Mouse (Mus musculus) urinary bladder, postnatal 10 days (tissue): ENCODE results near the gene St8sia6.

Source experiments
- DNase-seq: peaks from one replicate; pipeline ENCODE4 v3.0.0; 2022; ENCODE audit warnings: low spot score

The St8sia6 gene

DNA sequence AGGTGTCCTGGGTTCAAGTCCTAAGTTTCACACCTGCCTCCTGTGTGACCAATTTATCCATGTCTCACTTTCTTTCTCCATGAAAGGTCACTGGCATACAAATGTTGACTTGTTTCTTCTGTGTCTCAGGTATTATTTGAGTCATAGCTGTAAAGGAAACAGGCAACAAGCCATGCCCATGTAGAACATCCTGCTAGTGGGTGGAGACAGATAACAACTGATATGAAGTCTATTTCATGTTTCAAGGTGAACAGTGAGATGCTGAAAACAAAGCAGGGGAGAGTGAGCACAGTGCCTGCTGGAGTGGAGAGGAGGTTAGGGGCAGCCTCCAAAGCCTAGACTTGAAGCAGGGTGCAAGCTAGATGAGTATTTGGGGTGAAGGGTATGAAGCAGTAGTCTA, 33.5 kb downstream of the St8sia6 start:
- DNase-seq = no peak

DNA sequence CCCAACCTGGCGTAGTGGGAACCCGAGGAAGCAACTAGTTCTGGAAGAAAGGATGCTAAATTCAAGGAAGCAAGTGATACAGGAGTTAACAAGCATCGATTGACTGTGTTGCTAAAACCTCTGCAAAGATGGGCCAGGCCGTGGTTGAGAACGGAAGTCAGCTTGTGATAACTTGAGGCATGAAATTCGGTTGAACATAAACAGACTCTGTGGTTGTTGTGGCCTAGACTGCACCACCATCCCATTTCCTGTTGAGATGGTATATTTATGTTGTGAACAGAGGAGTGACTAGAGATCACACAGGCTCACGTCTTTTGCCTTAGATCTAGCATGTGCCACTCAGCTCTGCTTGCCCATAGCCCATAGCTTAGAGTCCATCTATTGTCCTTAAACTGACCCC, 36.5 kb downstream of the St8sia6 start:
- no peak for DNase-seq

DNA sequence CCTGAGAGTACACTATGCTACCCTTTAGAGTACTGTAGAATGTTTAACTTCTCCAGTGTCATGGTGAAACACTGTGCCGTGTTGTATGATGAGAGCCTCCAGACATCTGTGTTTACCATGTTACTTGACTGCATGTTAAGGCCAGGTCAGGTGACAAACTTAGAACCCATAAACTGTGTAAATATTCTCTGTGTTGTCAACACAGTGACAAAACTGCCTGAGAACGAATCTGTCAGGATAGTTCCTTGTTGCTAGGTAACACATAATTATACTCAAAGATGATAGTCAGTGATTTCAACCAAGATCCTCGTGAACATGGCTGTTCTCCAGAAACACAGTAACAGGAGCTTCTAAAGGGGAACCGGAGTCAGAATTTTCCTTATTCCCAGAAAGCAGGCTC, 38.1 kb downstream of the St8sia6 start:
- DNase-seq = no peak

DNA sequence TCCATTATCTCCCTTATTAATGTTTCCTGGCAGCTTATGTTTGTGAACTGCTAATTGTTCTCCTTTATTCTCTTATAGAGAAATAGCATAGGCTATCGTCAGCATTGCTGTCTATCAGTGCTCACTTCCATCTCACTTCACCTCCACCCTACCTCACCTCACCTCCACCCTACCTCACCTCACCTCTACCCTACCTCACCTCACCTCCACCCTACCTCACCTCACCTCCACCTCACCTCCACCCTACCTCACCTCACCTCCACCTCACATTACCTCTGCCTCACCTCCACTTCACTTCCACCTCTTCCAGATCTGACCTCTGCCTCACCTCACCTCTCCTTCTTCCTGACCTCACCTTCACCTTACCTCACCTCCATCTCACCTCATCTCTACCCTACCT, 42.2 kb downstream of the St8sia6 start:
- DNase-seq = no peak

DNA sequence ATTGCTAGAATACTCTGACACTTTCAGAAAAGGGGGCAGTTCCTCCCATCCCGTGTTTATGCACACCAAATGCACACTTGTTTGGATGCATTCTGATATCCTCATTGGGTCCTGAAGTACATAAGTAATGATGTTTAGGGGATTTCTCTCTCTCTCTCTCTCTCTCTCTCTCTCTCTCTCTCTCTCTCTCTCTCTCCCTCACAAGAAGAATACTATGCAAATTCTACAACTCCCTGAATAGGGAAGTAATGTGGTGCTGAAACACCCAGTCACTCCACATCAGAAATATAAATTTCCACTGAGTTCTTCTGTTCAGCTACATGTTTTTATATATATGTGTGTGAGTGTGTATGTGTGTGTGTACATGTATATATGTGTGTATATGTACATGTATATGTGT, 43.1 kb downstream of the St8sia6 start:
- DNase-seq = no peak

DNA sequence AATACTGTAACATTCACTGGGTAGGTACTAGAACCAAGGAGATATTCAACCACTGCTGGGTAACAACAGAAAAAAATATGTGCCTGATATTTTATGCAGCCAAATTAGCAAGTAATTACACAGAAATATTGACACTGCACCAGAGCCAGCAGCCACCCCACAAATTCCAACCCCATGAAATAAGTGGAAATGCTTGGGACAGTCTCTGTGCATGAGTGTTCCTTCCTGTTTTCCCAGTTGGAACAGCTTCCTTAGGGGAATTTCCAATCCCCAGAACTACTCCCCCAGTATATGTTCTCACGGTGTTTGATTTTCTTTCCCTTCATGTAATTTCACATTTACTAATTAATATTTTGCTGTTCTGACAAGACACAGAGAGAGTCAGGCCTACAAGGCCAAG, 43.8 kb downstream of the St8sia6 start:
- no peak for DNase-seq

DNA sequence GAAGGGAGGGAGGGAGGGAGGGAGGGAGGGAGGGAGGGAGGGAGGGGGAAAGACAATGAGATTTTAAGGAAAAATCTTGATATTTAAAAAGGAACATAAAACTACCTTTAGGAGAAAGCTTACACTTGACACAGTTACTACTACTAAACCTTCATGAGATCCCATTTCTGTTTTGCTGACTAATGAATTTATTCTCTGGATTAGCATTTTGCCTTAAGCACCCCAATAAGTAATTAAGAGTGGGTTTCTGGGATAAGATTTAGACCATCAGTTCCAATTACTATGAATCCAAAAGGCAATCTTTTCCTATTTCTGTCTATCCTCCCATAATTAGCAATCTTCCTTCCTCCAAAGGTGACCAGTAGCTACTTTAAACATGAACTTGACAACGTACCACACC, 44.7 kb downstream of the St8sia6 start:
- no peak for DNase-seq

DNA sequence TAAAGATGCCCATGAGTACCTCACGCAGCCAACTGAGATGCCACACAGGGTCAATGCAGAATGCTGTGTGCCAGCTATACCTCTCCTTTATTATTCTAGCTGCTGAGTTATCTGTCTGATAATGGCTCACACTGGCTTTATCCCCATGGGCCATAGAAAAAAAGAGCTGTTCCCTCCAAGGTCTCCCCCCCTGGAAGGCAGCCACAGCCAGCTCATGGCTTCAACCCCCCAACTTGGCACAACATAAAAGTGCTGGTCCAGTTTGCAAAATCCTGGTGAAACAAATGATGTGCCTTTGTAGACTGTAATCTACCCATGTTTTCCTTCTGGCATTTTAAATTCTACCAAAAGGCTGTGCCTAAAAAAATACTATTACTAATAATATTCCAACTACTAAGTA, 46.3 kb downstream of the St8sia6 start:
- no peak for DNase-seq

DNA sequence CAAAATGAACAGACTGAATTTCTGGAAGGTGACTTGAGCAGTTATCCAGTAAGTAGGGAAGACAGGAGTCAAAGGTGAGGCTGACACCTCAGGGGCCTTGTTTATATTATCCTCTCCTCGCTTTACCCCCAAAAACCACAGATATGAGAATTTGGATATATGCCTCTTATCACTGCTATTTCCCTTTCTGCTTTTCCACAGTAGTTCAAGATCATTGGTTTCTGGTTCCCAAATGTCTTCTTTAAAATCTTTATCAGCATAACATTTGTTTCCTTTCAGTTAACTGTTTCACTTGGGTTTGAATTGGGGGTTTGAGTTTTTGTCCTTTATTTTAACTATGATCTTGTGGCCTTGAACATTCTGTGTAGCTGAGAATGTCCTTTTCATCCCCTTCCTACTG, 47.8 kb downstream of the St8sia6 start:
- no peak for DNase-seq

DNA sequence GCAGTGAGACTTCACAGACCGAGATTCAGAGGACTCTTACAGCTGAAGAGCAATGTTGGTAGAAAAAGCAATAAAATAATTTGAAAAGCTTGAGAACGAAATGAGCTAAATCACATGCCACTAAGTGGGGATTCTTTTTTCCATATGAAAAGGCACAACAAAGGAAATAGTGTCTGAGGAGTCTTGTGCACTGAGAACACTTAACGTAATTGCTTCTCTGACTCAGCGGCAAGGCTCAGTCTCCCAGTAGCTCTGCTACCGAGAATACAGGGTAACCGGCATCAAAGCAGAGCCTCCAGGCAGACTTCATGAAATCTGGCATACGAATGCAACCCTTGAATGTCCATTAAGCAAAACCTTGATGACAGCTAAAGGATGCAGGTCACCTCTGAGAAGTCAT, 55.2 kb downstream of the St8sia6 start:
- no peak for DNase-seq

DNA sequence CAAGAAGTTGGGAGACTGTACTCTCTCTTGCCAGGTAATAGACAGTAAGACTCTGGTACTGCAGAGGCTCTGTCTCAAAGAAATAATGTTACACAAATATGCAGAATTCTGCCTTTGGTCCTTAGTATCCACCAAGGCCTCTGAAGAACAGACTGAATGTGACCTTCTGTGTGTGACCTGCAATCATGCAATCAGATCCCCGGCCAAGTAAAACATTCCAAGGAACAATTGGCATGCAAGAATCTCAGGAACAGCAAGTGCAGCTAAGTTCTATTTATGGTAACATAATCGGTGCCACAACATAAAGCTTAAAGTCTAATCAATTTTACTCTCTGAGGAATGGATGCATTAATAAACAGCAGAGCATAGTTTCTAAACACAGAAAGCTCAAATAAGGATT, 66.0 kb downstream of the St8sia6 start:
- DNase-seq = no peak

DNA sequence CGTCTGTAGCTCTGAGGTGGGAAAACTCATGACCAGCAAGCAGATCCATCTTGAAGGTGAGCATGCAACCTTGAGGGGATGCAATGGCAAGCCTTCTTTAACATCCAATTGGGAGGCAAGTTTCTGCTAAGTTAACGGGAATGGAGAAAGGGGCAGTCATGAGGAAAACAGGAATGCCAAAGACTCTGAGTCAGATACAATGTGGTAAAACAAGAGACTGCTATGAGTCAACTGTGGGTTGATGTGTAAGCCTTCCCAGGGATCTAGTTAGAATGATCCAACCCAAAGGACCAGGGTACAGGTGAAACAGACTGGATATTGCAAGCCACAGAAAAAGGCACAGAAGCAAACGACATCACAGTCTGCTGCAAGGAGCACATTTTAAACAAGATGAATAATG, 68.3 kb downstream of the St8sia6 start:
- DNase-seq = no peak

DNA sequence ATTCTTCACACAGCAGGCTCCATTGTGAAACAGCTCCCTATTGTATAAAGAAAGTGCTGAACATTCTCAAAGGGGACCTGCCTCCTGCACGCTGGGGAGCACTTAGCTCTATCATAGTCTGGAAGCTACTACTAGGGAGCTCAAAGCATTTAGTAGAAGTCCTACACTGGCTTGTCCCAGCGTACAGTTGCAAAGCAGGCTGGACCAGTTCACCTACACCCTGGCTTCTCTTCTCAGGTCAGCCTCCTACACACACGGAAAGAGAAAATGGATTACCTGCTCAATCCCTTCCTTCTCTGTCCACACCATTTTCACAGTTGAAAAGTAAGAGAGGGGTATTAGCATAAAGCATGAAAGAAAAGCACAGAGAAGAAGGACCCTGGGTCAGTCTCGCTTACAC, 71.6 kb downstream of the St8sia6 start:
- DNase-seq = no peak

DNA sequence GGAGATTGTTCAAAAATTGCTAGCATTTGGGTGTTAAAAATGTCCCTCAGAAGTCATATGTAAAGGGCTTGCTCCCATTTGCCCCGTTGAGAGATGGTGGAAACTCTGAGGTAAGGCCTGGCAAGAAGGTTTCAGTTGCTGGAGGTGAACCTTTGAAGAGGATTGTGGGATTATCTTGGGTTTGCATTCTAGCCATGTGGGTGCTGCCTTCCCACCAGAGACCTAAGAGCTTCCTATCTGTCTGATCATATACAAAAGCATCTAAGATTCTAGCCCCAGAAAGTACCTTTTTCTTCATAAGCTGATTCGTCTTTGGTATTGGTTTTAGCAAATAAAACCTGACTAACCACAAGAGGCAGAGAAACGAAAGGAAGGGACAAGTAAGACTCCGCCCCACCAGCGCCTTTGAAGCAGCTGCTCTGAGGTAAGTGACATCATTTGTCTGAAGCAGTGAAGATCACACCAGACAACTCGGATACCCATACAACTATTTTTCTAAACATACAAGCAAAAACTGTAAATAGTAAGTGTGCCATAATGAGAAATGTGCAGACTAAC, 75.2 kb downstream of the St8sia6 start:
- DNase-seq = no peak

DNA sequence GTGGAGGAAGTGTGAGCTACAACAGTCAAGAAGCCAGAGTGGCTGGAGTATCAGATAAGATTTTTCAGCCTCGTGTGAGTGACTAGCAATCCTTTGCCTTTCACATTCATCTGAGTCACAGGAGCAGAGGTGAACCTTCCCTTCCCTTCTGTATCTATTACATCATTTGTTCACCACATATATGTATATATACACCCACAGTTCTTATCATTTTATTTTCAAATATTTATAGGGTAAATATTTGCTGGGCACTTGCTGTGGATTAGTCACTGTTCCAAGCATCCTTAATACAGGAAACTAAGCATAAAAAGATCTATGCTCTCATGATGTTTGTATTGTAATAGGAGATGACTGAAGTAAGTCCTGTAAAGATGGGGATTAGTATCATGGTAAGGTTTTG, 85.1 kb downstream of the St8sia6 start:
- DNase-seq = no peak

DNA sequence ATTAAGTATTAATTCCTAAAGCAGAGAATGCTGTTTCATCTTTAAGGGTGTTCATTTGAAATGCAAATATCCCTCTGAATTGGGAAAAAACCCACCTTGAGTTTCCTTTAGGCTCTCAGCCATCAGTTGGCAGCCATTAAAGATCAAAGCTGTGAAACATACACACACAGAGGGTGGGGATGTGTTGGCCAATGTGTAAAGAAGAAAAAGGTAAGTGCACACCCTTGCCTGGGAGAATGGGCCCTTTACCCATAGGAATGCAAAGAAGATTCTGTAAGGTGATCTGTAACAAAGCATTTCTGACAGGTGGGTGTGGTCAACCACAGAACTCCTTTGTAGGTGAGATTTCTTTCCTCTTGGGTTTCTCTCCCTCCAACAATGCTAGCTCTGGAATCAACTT, 96.3 kb downstream of the St8sia6 start:
- no peak for DNase-seq

DNA sequence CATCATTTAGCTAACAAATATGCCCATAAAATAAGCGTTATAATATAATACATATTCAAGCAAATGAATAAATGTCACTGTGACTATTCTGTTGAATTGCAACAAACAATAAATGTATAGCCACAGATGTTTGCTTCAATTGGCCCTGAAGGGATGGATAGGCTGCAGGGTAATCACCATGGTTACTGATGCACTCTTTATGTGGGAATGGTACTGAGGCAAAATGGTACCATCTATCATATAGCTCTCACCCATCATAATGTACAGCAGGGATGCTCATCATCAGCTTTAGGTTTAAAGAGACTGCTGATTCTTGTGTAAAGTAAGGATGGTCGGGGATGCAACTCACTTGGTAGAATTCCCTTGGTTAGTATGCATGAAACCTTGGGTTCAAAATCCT, 99.4 kb downstream of the St8sia6 start:
- no peak for DNase-seq

DNA sequence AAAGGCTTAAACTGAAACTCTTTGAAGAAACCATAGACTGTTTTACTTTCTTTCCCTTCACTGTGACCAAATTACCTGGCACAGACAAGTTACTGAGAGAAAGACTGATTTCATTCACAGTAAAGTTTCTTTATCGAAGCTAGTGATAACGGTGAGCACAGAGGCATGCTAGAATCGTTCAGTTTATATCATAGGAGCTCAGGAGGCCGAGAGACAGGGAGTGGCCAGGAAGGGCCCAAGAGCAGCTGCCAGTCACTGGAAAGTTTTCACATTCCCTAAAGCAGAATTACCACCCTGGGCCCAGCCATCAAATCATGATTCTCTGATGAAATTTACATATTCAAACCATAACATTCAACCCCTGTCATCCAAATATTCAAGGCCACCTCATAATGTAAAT, 109.5 kb downstream of the St8sia6 start:
- no peak for DNase-seq

DNA sequence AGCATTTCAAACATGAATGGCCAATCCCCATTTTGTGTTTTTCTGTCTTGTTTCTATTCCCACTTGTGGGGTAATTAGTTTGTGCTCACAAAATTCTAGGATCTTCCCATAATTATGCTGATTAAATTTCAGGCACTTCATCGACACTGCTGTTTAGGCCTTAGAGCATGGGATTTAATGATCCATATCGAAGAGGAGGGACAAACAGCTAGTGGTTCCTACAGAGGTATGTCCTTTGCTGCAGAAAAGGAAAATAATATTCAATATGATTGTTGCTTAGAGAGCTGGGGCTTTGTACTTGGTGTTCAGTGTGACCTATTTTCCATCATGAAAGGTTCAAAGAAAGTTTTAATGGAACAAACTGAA, 110.7 kb downstream of the St8sia6 start:
- no peak for DNase-seq

DNA sequence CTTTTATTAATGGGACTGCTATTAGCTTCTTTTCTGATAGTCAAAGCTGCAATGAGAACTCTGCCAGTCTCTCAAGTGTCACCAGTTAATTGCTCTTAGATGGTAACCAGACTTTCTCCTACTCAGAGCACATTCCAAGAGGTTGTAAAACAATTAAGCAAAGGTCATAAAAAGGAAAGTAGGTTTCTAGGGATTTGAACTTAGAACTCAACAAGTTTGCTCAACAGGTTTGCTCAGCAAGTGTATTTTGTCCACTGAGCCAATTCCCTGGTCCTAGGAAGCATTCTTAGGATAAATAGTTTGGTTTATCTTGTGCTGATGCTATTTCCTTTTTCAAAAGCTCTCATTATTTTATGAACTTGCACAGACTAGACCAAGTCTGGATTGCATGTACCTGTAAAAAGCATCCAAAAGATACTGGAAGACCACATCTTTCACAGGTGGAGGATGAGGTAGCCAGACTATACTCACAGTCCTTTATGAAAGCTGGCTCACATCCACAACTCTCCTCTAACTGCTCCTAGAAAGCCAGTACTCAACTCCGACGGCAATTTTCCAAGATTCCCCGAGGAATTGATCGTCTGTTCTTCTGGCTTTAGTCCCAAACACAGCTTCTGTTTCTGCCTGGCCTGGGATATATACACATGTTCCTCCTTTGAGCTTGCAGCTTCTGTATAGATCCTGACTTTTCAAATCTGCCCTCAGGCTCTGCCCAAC, 111.2 kb downstream of the St8sia6 start:
- DNase-seq = no peak

DNA sequence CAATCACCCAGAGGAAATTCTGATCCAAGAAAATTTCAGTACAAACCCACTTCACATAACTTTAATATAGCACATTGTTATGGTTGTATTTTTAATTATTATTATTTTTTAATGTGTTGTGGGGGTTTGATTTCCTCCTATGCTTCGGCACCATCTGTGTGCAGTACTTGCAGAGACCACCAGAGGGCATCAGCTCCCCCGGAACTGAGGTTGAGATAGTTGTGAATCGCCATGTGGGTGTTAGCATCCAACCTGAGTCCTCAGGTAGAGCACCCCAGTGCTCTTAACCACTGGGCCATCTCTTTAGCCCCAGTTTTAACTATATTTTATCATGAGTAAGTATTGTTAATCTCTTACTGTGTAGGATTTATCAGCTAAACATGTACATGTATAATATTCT, 120.9 kb downstream of the St8sia6 start:
- no peak for DNase-seq

DNA sequence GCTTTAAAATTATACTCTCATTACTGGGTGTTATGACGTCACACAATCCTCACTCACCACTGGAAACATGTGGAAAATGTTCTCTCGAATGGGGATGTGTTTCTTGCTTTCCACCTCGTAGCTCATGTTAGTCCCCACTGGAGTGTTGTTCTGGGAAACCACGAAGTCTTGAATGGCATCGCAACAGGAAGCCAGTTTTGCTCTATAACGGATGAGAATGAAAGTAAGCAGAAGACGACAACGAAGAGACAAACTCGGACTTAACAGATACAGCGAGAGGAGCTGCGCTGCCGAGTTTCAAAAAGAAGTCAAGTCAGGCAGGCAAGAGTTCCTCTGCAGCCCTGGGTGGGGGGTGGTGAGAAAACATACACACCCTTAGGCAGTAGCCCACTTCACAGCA, 121.4 kb downstream of the St8sia6 start:
- no peak for DNase-seq

DNA sequence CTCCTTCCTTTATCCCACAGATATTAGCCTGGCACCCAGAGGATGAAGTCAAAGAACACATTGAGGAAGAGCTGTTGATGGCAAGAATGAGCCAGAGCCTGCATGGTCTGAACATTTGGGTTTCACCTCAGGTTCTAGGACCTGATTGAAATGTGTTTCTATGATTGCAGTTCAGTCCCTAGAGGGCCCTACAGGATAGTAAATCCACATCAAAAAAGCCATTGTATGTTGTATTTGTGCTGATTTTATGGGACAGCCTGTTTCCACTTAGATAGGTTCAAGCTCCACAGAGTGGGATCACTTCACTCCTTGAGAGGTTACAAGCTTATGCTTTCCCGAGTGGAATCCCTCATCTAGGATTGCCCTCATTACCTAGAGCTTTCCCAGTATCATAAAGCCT, 159.0 kb downstream of the St8sia6 start:
- DNase-seq = no peak

DNA sequence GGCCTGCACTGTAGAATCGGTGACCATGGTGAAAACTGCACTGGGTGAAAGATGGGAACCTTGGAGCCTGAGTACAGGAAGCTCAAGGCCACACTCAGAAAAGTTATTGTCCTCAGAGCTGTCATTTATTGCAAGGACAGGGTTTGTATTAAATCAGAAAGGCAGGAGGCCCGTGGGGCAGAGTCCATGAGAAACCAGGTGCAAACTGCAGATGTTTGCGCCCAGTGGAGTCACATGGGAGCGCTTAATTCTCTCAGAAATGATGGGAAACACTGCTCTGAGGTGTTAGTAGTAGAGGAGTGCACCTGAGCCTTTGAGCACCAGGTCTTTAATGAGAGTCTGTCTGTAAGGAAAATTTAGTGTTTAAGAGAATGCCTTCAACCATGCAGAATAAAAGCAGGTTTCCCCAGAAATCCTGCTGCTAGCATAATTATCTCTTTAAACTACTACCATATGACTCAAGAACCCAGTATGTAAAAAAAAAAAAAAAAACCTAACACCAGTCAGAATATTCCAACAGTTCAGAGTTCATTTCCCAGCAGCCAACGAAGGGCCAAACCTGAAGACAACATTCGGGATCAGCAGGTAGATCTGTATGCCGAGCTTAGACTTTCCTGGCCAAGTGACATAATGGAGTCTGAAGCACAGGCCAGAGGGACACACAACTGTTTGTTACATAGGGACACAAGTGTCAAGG, 163.6 kb downstream of the St8sia6 start:
- DNase-seq = no peak
